Mouse (Mus musculus) midbrain, embryonic 11.5 days (tissue): ENCODE measurements at regions not wholly inside any gene's neighbourhood (a gene's known extent, or its start where the extent isn't known, plus 50 kb on each side); places are given as distances from the start of the nearest gene placed in this dataset.

Source experiments
- ATAC-seq: fragments of 200-750 bp; cut with Nextera tagmentation; 2 replicates; pipeline ENCODE4 v1.8.0; 2017; ENCODE audit warnings: moderate TSS enrichment, moderate library complexity; ENCODE audit not compliant: low FRiP score
- DNase-seq: peaks from one replicate; pipeline ENCODE4 v3.0.0; 2015; ENCODE audit warnings: low spot score; ENCODE audit errors: missing footprints
- H3K27ac ChIP-seq: fragments of 300-500 bp; sonication (generic); 2 replicates; pipeline ENCODE4 v1.5.1; 2014; ENCODE audit warnings: low read depth, low read length
- H3K27me3 ChIP-seq: fragments of 300-500 bp; sonication (generic); 2 replicates; pipeline ENCODE4 v1.6.1; 2014; ENCODE audit warnings: mild to moderate bottlenecking, low read length, moderate library complexity, mixed read lengths; ENCODE audit not compliant: control insufficient read depth, insufficient read depth
- H3K36me3 ChIP-seq: fragments of 300-500 bp; sonication (generic); 2 replicates; pipeline ENCODE4 v1.6.1; 2014; ENCODE audit warnings: mild to moderate bottlenecking, low read length, moderate library complexity, mixed read lengths; ENCODE audit not compliant: control insufficient read depth, insufficient read depth
- H3K4me1 ChIP-seq: fragments of 300-500 bp; sonication (generic); 2 replicates; pipeline ENCODE4 v1.6.1; 2014; ENCODE audit warnings: low read length; ENCODE audit not compliant: control insufficient read depth, insufficient read depth
- H3K4me2 ChIP-seq: fragments of 300-500 bp; sonication (generic); 2 replicates; pipeline ENCODE4 v1.6.1; 2014; ENCODE audit warnings: mild to moderate bottlenecking, moderate library complexity
- H3K4me3 ChIP-seq: fragments of 300-500 bp; sonication (generic); 2 replicates; pipeline ENCODE4 v1.5.1; 2014; ENCODE audit warnings: low read depth, low read length
- H3K9ac ChIP-seq: fragments of 300-500 bp; sonication (generic); 2 replicates; pipeline ENCODE4 v1.6.1; 2014; ENCODE audit warnings: low read length
- H3K9me3 ChIP-seq: fragments of 300-500 bp; sonication (generic); 2 replicates; pipeline ENCODE4 v1.6.1; 2016; ENCODE audit warnings: low read length; ENCODE audit not compliant: control insufficient read depth
- WGBS: fragments of 180-500 bp; shearing (Covaris S2); extraction: QIAGEN DNeasy Blood & Tissue Kit; methylation state at CpG from one replicate; pipeline ENCODE4 v1.1.7; 2014; 5-methylcytosine and 5-hydroxymethylcytosine counted together

DNA sequence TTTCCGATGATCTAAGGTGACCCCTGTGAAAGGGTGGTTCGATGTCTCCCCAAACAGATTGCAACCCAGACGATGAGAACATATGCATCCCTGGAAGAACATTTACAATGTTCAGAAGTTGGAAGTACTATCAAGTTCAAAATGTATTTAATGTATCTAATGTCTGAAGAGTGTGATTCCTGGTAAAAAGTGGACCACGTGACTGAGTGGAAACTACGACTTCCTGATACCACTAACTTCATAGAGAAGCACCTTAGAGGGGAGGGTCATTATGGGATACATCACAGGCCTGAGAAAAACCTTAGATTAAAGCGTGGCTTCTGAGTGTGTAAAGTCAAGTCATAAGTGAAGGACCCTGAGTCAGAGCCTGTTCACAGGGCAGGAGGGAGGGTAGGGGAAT lies 82.1 kb downstream of the Qrsl1 start:
- H3K4me3 ChIP-seq: no peak overlapping the region
- H3K27me3 ChIP-seq: no peaks in the 10 kb centered on the region
- DNase-seq (no peak), ATAC-seq (no peak)
- H3K9ac ChIP-seq: no peak overlapping the region
- no peaks in the 10 kb centered on the region for H3K9me3 ChIP-seq
- H3K4me1 ChIP-seq: no peaks in the 10 kb centered on the region
- no peak overlapping the region for H3K27ac ChIP-seq
- H3K36me3 ChIP-seq: no peaks in the 10 kb centered on the region
- WGBS: 93% methylated on average over 6 of the region's 6 CpGs
- no peak overlapping the region for H3K4me2 ChIP-seq

DNA sequence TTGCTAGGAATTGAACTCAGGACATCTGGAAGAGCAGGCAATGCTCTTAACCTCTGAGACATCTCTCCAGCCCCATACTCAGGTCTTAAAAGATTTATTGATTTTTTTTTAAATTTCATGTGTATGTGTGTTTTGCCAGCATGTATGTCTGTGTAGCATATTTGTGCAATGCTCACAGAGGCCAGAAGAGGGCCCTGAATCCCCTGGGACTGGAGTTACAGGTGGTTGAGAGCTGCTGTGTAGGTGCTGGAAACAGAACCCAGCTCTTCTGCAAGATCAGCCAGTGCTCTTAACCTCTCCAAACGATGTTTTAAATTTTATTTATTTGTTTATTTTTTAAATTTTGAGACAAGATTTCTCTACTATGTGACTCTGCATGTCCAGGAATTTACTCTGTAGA lies 78.9 kb downstream of the Qrsl1 start:
- ATAC-seq (no peak), DNase-seq (no peak)
- Histone ChIP-seq H3K4me3 (no peak overlapping the region), H3K27me3 (no peaks in the 10 kb centered on the region), H3K4me1 (no peaks in the 10 kb centered on the region), H3K4me2 (no peak overlapping the region), H3K9me3 (no peaks in the 10 kb centered on the region), H3K27ac (no peak overlapping the region), H3K9ac (no peak overlapping the region), H3K36me3 (no peaks in the 10 kb centered on the region)
- WGBS: 77% methylated on average over 1 of the region's 1 CpGs

DNA sequence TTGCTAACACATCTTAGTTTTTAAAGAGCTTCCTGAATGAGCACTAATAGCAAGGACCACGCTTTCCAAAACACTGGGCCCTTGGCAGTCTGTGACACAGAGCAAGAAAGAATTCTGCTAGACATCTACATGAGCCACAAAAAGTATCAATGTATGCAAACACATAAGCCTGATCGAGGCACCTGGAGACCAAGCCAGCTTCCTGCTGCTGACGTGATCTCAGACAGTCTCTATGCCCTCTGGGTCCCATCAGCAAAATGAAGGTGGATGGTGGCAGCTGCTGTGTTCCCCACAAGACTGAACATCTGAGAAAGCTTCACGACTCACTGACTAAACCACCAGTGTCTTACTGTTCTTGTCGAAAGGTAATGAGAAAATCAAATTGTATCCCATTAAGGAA lies 77.5 kb downstream of the Qrsl1 start:
- DNase-seq (no peak), ATAC-seq (no peak)
- Histone ChIP-seq H3K27me3 (no peaks in the 10 kb centered on the region), H3K27ac (no peak overlapping the region), H3K4me2 (no peak overlapping the region), H3K9ac (no peak overlapping the region), H3K4me1 (no peaks in the 10 kb centered on the region), H3K9me3 (no peaks in the 10 kb centered on the region), H3K36me3 (no peaks in the 10 kb centered on the region), H3K4me3 (no peak overlapping the region)
- WGBS: 82% methylated on average over 5 of the region's 5 CpGs
